Mouse (Mus musculus): ENCODE data around the gene Gm20661. TPM values are rescaled to one million over a fixed set of nuclear protein-coding genes. Genes with fewer than 3 reads are reported as not detected.
A peak's percentile ranks its signal among the peaks of the same experiment; 100 is the strongest.
"Not testable (repeated sequence)": the region's sequence is repeated elsewhere in the genome, so short reads cannot be mapped to it uniquely, and the experiment has no call there.

Gm20661 gene
- total RNA-seq, 2 experiments from 2014 or later, result 0.36 to 0.50 TPM

- intact Hi-C loops (cut with DNase I), result no loop called here
- no peak for DNase-seq
These were observed 11.6 kb downstream of the Gm20661 start for GRCm38 (mm10) chr9:107994464-107994863.

- intact Hi-C loops (cut with DNase I), result no loop called here
- no peak for DNase-seq
These were observed 12.7 kb downstream of the Gm20661 start for GRCm38 (mm10) chr9:107995513-107995912.

- no peak for DNase-seq
- intact Hi-C loops (cut with DNase I), result no loop called here
These were observed 13.2 kb downstream of the Gm20661 start, which contains the start of gene Gm20662 for GRCm38 (mm10) chr9:107996049-107996448. TSS of gene Gm20662 (plus strand) at chr9:107996349.

- DNase-seq, result peak; percentile 100
- intact Hi-C loops (cut with DNase I), result no loop called here
These were observed 19.3 kb downstream of the Gm20661 start, which contains the start of gene Ip6k1 for GRCm38 (mm10) chr9:108001922-108002770. TSS of gene Ip6k1 (plus strand) at chr9:108002501.

- intact Hi-C loops (cut with DNase I), result no loop called here
- no peak for DNase-seq
These were observed 20.1 kb downstream of the Gm20661 start for GRCm38 (mm10) chr9:108002778-108003530.

GRCm38 (mm10) chr9:108003531-108003890 is 20.7 kb downstream of the Gm20661 start:
- intact Hi-C loops (cut with DNase I), result no loop called here
- DNase-seq, result peak; percentile 31 to 38

- intact Hi-C loops (cut with DNase I), result no loop called here
- DNase-seq, result no peak
These were observed 25.2 kb downstream of the Gm20661 start for GRCm38 (mm10) chr9:108008041-108008440.

- DNase-seq, result no peak
- intact Hi-C loops (cut with DNase I), result no loop called here
These were observed 27.5 kb downstream of the Gm20661 start for GRCm38 (mm10) chr9:108010385-108010784.

GRCm38 (mm10) chr9:108013577-108013976 is 30.7 kb downstream of the Gm20661 start:
- intact Hi-C loops (cut with DNase I); DNase-seq: not testable (repeated sequence)

GRCm38 (mm10) chr9:108017127-108017526 is 34.3 kb downstream of the Gm20661 start:
- intact Hi-C loops (cut with DNase I), result no loop called here
- no peak for DNase-seq

GRCm38 (mm10) chr9:108020741-108021140 is 37.9 kb downstream of the Gm20661 start:
- peak; percentile 22 to 28 for DNase-seq

GRCm38 (mm10) chr9:108023216-108023615 is 40.4 kb downstream of the Gm20661 start:
- intact Hi-C loops (cut with DNase I), result no loop called here
- no peak for DNase-seq

More at GRCm38 (mm10) chr9:108020741-108021140, 37.9 kb downstream of the Gm20661 start:
- intact Hi-C loops (cut with DNase I), result no loop called here

GRCm38 (mm10) chr9:108026584-108026983 is 43.7 kb downstream of the Gm20661 start:
- intact Hi-C loops (cut with DNase I), result no loop called here

GRCm38 (mm10) chr9:108027867-108028266 is 45.0 kb downstream of the Gm20661 start:
- intact Hi-C loops (cut with DNase I), result no loop called here

More at GRCm38 (mm10) chr9:108026584-108026983, 43.7 kb downstream of the Gm20661 start:
- DNase-seq, result no peak

GRCm38 (mm10) chr9:108032126-108032525 is 49.3 kb downstream of the Gm20661 start:
- intact Hi-C loops (cut with DNase I), result no loop called here
- DNase-seq, result no peak

More at GRCm38 (mm10) chr9:108027867-108028266, 45.0 kb downstream of the Gm20661 start:
- DNase-seq, result no peak

- intact Hi-C loops (cut with DNase I), result no loop called here
- no peak for DNase-seq
These were observed 52.7 kb downstream of the Gm20661 start for GRCm38 (mm10) chr9:108035331-108036156.
